Mouse (Mus musculus) T-helper 2 cell (primary cell): Measurements from ENCODE around the gene Ehd3.

ENCODE experiments used
- in situ Hi-C: fragments of 300-600 bp; cut with MboI, MseI; formaldehyde crosslinking; loops from one replicate; pipeline ENCODE4 v1.15.1; 2025; ENCODE audit warnings: high pct_unique_total_duplicates

The Ehd3 gene

DNA sequence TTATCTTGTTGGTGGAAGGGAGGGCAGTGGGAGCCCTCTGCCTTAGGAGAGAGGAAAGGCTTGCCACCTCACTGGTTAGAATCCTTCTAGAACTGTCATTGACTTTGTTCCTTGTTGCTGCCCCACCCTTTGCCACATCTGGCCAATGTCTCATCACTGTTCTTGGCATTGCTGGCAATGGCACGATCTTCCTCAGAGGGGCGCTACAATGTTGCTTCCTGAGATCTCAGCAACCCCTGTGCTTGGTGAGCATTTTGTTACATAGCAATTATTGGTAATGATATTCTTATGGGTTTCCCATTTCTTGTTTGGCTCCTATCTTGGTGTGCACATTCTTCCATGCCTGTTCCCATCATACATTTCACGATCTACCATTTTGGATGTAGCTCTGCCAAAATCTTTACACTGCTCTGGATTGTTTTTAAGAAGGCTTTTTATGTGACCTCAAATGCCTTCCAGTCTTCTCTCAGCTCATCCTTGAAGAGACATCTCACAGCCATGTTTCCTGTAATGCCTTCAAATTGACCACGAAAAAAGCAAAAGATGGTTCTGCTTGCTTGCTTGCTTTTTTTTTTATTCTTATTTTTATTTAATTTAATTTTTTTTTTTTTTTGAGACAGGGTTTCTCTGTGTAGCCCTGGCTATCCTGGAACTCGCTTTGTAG is at the start of gene Ehd3:
Ehd3 (plus strand) TSS at position 614 of the 664 bp plus-strand sequence.
- in situ Hi-C loops = no loop called here

GRCm38 (mm10) chr17:73770964-73771363 is 33.0 kb upstream of the Ehd3 start:
- in situ Hi-C loops = no loop called here

DNA sequence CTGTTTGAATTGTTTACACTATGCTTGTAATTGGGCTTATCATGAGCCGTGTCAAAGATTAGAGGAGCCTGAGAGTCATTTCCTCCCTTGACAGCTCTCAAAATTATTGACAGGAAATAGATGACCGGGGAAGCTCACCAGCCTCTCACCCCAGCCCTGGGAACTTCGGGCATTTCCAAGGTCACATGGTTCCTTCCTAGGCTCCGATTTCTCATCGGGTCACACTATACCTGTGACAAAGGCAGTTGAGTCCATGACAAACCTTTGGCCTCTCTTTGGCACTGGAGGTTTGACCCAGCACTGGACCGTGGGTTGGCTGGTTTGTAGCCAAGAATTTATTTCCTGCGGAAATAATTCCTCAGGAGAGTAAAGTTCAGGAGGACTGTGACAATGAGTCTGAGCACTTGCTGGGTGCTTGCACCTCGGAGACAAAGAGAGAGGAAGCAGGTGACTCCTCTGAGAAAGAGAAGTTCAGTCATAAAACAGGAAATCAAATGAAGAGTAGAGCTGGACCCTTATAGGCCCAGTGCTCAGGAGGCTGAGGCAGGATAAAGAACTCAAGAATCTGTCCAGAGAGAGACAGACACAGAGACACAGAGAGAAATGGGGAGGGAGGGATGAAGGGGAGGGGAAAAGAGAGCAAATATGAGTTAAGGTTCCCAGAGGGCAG is 17.2 kb upstream of the Ehd3 start:
- in situ Hi-C loops = no loop called here

- in situ Hi-C loops = no loop called here
Observed at GRCm38 (mm10) chr17:73790284-73791020, 13.5 kb upstream of the Ehd3 start.

- in situ Hi-C loops = no loop called here
Observed at GRCm38 (mm10) chr17:73796789-73797188, 7.1 kb upstream of the Ehd3 start.

- in situ Hi-C loops = no loop called here
Observed at GRCm38 (mm10) chr17:73797706-73798105, 6.2 kb upstream of the Ehd3 start.

- in situ Hi-C loops = no loop called here
Observed at GRCm38 (mm10) chr17:73804592-73805271, 798 bp downstream of the Ehd3 start.

DNA sequence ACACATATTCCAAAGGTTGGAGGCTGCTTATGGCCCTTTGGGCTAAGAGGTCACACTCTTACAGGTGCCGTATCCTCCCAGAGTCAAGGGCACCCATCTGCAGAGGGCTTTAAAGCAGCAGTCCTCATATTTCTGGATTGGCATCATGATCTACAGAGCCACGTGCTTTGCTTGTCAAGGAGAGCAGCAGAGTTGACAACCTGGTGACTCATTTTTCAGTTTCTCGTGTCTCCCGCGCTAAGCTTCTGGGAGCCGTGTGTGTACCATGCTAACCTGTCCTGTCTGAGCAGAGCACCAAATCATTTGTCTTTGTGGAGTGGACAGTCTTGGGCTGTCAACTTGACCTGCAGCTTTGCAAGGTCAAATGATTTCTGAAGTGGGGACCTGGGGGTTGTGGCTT is 2.4 kb downstream of the Ehd3 start:
- in situ Hi-C loops = no loop called here

DNA sequence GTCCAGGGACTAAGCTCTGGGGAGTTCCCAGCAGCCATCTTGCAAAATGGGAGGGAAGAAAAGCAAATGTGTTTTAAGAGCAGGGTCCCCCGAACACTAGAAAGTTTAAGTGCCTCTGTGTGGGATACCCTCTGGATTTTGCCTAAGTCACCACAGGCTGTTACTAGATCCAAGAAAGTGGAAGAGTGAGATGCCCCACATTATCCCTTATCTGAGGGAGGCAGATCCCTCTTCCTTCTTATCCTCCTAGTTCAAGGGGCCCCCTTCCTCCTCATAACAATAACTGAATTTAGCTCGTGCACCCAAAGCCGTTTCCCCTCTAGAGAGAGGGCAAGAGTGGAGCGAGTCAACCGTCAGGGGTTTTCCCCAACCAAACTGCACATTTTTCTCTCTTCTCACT is 3.3 kb downstream of the Ehd3 start:
- in situ Hi-C loops = no loop called here

DNA sequence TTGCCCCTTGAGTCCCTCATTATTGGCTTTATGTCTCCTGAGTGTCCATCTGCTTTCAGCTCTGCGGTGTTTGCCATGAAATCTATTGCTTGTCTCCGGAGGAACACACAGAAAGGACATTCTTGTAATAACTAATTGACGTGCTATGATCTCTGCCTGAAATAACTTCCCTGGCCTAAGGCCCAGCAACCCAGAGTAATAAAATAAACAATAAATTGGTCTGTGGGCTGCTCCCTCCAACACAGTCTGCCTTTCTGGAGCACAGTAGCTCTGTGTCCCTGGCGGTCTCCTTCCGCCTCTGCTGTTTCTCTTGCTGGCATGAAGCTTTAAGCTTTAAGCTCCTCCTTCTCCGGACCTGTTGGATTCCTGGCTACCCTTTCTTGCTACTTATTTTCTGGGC is 4.5 kb downstream of the Ehd3 start:
- in situ Hi-C loops = no loop called here

GRCm38 (mm10) chr17:73810801-73811200 is 6.9 kb downstream of the Ehd3 start:
- in situ Hi-C loops = loop anchor here (5.0 kb wide), 1 partner anchor 72 kb away; no protein-coding TSS in a partner anchor

DNA sequence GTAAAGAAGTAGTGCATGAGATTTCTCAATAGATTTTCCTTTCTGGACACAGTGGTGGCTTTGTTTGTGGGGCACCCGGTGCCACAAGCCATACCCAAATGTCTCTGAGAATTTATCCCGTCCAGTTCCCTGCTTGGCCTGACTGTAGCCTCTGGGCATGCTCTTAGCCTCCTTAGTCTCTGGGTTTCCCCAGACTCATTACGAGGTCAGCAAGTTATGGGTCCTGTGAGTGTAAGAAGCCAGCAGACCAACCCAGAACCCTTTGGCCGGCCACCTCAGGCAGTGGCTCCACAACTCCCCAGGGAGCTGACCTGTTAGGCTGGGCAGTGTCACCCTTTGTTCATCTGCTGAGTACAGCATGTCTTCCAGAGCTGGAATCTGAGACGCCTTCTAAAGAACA is 7.6 kb downstream of the Ehd3 start:
- in situ Hi-C loops = loop anchor here (5.0 kb wide), 1 partner anchor 71 kb away; no protein-coding TSS in a partner anchor

DNA sequence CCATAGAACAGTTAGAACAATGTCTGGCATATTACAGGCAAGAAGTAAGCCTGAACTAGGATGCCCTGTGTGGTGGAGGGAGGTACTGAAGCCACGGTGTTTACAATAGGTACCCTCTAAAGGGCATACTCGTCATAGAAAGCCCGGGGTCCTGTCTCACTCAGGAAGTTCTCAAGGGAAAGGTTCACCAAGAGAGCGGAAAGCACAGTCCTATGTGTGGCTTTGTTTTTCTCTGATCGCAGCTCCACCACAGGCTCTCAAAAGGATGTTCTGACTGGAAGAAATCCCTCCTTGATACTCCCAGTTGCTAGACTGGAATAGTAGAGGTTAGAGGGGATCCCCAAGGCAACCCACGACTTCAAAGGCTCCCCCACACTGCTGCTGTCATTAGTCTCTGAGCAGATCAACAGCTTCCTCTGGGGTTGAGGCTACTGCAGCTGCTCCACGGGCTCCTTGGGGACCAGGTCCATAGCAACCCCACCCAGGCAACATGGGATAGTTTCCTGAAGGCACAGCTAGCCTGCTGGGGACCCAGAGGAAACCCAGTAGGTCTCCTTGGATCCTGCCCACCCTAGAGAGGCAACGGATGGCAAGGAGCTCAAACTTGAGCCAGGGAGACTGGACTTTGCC is 9.2 kb downstream of the Ehd3 start:
- in situ Hi-C loops = loop anchor here (5.0 kb wide), 1 partner anchor 69 kb away; no protein-coding TSS in a partner anchor

DNA sequence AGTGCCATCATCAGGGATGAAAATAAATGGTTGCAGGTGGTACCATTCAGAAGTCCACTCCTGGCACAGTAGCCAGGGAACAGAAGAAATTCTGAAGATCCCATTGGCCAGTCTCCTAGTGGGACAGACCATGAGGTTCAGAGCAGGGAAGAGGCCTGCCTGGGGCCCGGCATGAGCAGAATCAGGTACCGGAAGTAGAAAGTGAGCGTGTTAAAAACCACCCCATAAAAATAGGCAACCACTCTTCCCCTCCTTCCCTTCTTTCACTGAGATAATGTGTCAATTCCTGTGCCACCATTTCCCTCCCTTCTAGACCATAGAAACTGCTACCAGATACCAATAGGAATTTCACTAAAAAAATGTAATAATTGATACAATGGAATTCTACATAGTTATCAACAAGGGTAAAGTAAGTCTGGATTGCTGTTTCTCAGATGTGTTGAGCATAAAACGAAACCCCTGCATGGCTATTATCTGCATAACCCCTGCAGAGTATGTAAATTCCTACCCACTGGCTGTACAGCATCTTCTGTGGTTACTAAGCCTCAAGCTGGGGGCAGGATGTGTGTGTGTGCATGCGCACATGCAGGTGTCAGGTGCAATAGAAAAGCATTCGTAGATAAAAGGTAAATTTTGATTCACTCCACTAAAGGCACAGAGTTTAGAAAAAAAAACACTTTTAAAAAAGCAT is 10.7 kb downstream of the Ehd3 start:
- in situ Hi-C loops = loop anchor here (5.0 kb wide), 1 partner anchor 68 kb away; no protein-coding TSS in a partner anchor

DNA sequence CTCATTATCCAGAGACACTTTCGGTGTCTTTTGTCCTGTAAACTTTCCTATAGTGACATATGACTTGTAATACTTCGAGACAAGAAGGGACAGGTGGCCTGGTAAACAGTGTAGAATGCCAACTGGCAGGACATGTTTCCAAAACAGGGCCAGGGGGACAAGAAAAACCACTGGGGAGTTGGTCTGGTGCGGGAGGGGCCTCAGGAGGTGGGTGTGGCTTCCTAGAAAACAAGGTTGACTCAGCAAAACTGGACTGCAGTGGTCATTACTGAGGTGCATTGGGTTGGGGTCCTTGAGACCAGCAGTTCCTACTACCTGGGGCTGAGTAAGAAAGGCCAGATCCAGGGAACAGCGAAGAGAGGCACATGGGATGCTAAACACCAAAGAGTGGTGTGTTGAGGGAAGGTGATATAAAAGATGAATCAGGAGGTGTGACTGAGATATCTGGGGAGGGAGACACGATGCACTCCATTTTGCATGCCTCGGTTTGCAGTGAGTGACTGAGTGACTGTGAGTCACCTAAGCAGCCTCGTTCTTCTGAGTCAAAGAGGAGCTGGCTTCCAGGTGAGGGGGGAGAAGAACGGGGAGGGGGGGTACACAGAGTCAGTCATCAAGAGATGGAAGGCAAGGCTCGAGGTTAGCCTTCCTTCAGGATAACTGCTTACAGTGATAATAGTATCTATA is 13.9 kb downstream of the Ehd3 start:
- in situ Hi-C loops = no loop called here

GRCm38 (mm10) chr17:73818936-73819335 is 15.0 kb downstream of the Ehd3 start:
- in situ Hi-C loops = no loop called here

- in situ Hi-C loops = no loop called here
Observed at GRCm38 (mm10) chr17:73820726-73821125, 16.8 kb downstream of the Ehd3 start.

- in situ Hi-C loops = no loop called here
Observed at GRCm38 (mm10) chr17:73822255-73822654, 18.3 kb downstream of the Ehd3 start.

DNA sequence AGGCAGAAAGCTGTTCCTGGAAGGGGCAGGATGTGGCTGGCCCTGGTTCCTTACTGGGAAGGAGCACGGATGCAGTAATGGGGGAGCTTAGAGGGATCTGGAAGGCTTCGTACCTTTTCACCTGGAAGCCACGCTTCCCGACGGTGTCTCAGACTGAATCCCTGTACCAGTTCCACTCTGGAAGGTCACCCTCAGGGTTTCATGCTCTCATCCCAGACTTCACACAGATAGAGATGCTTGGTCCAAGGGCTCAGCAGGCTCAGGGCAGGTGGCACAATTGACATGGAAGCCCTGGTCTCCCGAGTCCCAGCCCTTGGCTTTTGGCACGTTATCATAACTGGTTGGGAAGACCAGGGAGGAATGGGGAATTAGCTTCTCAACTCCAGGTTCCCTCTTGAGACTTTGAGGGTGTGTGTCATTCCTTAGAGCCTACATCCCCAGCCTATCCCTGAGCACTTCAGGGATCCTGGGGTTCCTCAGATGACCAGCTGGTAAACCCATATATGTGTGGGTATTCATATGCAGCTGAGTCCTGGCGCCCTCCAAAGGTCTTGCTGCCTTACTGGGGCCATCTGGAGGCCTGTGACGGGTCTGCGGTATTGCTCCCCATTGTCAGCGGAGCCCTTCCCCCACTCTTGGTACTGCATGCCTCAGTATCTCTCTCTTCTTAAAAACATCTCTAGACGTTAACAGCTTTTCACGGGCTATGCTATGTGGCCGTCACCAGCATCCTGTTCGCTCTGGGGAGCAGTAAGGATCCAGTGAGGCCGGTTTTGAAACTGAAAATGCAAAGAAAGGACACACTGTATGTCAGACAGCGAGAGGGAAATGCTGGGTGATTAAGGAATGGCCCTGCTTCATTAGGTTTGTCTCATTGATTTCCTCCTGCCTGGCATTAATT is 19.4 kb downstream of the Ehd3 start:
- in situ Hi-C loops = no loop called here
